Comparison of ENCODE assay signal across 35 mouse cellular contexts in genomic region chr17:94764011-94764410, GRCm38 (mm10).
"Had no signal": no experiment of that assay in that cellular context is flagged by ENCODE, and none has a peak within 500 bp of the region (broad histone marks: within the 10 kb centered on the region; RNA-seq: fewer than 3 reads in every experiment).

No protein-coding gene starts in this region.

- DNase-seq: heart, postnatal 10 days; heart, postnatal 14 days; heart, postnatal 36 days; heart, postnatal 4 days; kidney, adult 11 months; kidney, adult 18-20 months; kidney, adult 2 months; kidney, adult 8-10 months; kidney, adult 9 months; kidney, postnatal 10 days; kidney, postnatal 14 days; kidney, postnatal 25 days; kidney, postnatal 36 days; kidney, postnatal 4 days; layer of hippocampus, adult 9-11 months; layer of hippocampus, postnatal 36 days had no signal

- ATAC-seq: hindbrain, embryonic 16.5 days; hindbrain, postnatal 0 days; inflammation-experienced regulatory T-cells, adult 6 months; intestine, embryonic 15.5 days; intestine, embryonic 16.5 days; intestine, postnatal 0 days had no signal

- H3K4me2 ChIP-seq: heart, embryonic 11.5 days; heart, embryonic 12.5 days; heart, embryonic 13.5 days; heart, embryonic 15.5 days; hindbrain, embryonic 12.5 days; hindbrain, embryonic 13.5 days; hindbrain, embryonic 14.5 days; hindbrain, embryonic 15.5 days; intestine, embryonic 15.5 days; kidney, embryonic 15.5 days had no signal

- H3K9me3 ChIP-seq: heart, embryonic 10.5 days; heart, embryonic 12.5 days; heart, embryonic 13.5 days; heart, embryonic 15.5 days; hindbrain, embryonic 10.5 days; hindbrain, embryonic 12.5 days; hindbrain, embryonic 13.5 days; hindbrain, embryonic 15.5 days; intestine, embryonic 15.5 days; kidney, embryonic 15.5 days had no signal

- H3K36me3 ChIP-seq: hindbrain, embryonic 15.5 days had no signal

- H3K9ac ChIP-seq: heart, embryonic 12.5 days; heart, embryonic 13.5 days; heart, embryonic 15.5 days; hindbrain, embryonic 12.5 days; hindbrain, embryonic 13.5 days; hindbrain, embryonic 14.5 days; hindbrain, embryonic 15.5 days; intestine, embryonic 15.5 days; kidney, embryonic 15.5 days had no signal

- H3K4me3 ChIP-seq: heart, embryonic 10.5 days; heart, embryonic 12.5 days; heart, embryonic 13.5 days; heart, embryonic 15.5 days; hindbrain, embryonic 10.5 days; hindbrain, embryonic 12.5 days; hindbrain, embryonic 13.5 days; hindbrain, embryonic 15.5 days; intestine, embryonic 15.5 days; kidney, embryonic 15.5 days; layer of hippocampus, adult 2 months had no signal

- H3K4me1 ChIP-seq: heart, embryonic 10.5 days; heart, embryonic 12.5 days; heart, embryonic 13.5 days; heart, embryonic 15.5 days; hindbrain, embryonic 10.5 days; hindbrain, embryonic 12.5 days; hindbrain, embryonic 13.5 days; hindbrain, embryonic 15.5 days; intestine, embryonic 15.5 days; kidney, embryonic 15.5 days had no signal

- H3K27ac ChIP-seq: heart, embryonic 10.5 days; heart, embryonic 13.5 days; heart, embryonic 15.5 days; hindbrain, embryonic 10.5 days; hindbrain, embryonic 12.5 days; hindbrain, embryonic 13.5 days; hindbrain, embryonic 14.5 days; hindbrain, embryonic 15.5 days; hindbrain, postnatal 0 days; intestine, embryonic 15.5 days; kidney, embryonic 15.5 days; kidney, postnatal 0 days; layer of hippocampus, adult 2 months had no signal

- H3K27me3 ChIP-seq: heart, embryonic 12.5 days; heart, embryonic 13.5 days; heart, embryonic 15.5 days; hindbrain, embryonic 12.5 days; hindbrain, embryonic 13.5 days; hindbrain, embryonic 15.5 days; intestine, embryonic 15.5 days; kidney, embryonic 15.5 days had no signal
